Mouse (Mus musculus): ENCODE data around the gene Pigh. TPM values are rescaled to one million over a fixed set of nuclear protein-coding genes. Genes with fewer than 3 reads are reported as not detected.
A peak's percentile ranks its signal among the peaks of the same experiment; 100 is the strongest.

Pigh gene
- polyA plus RNA-seq, 1 experiment from 2014 or later: 35.0 TPM

GRCm38 (mm10) chr12:79041436-79041835, 48.0 kb downstream of the Pigh start:
- Histone ChIP-seq H3K9me3 (replicated peaks; ENCODE audit: control insufficient read depth, low read length) (no peaks in the 10 kb centered on the region), H3K36me3 (ENCODE audit: control insufficient read depth, insufficient read depth, low read length) (peaks cover 7% of the 10 kb centered on the region; the same call in 1 of the 2 replicates), H3K4me1 (ENCODE audit: control insufficient read depth, insufficient read depth, low read length) (peaks cover 5% of the 10 kb centered on the region; the same call in 1 of the 2 replicates), H3K9ac (ENCODE audit: low read length) (no peak overlapping the region), H3K27me3 (ENCODE audit: control insufficient read depth, insufficient read depth, low read length) (no peaks in the 10 kb centered on the region), H3K27ac (ENCODE audit: low read length) (peak overlapping the region; percentile 43), H3K4me2 (ENCODE audit: low read depth, low read length) (no peak overlapping the region), H3K4me3 (replicated peaks; ENCODE audit: low read length) (no peak overlapping the region)
- peak; percentile 82 for ATAC-seq (ENCODE audit: insufficient read depth, low FRiP score)

- Histone ChIP-seq H3K4me3 (replicated peaks; ENCODE audit: low read length) (no peak overlapping the region), H3K27ac (ENCODE audit: low read length) (0 out of 2 replicates have a peak overlapping the region, but pooled peaks have one; percentile 7), H3K9me3 (replicated peaks; ENCODE audit: control insufficient read depth, low read length) (no peaks in the 10 kb centered on the region), H3K27me3 (ENCODE audit: control insufficient read depth, insufficient read depth, low read length) (no peaks in the 10 kb centered on the region), H3K9ac (ENCODE audit: low read length) (no peak overlapping the region), H3K36me3 (ENCODE audit: control insufficient read depth, insufficient read depth, low read length) (peaks cover 7% of the 10 kb centered on the region; the same call in 1 of the 2 replicates), H3K4me1 (ENCODE audit: control insufficient read depth, insufficient read depth, low read length) (peaks cover 5% of the 10 kb centered on the region; the same call in 1 of the 2 replicates), H3K4me2 (ENCODE audit: low read depth, low read length) (no peak overlapping the region)
- WGBS: 71% methylated on average over 11 of the region's 11 CpGs
- no peak for ATAC-seq (ENCODE audit: insufficient read depth, low FRiP score)
These were observed 49.1 kb downstream of the Pigh start for GRCm38 (mm10) chr12:79040201-79040827.

- Histone ChIP-seq H3K27me3 (ENCODE audit: control insufficient read depth, insufficient read depth, low read length) (no peaks in the 10 kb centered on the region), H3K4me2 (ENCODE audit: low read depth, low read length) (no peak overlapping the region), H3K27ac (ENCODE audit: low read length) (peak overlapping the region; percentile 34), H3K36me3 (ENCODE audit: control insufficient read depth, insufficient read depth, low read length) (0 out of 2 replicates have a peak, but pooled peaks cover 1% of the 10 kb centered on the region), H3K4me1 (ENCODE audit: control insufficient read depth, insufficient read depth, low read length) (peaks cover 5% of the 10 kb centered on the region; the same call in 1 of the 2 replicates), H3K9me3 (replicated peaks; ENCODE audit: control insufficient read depth, low read length) (no peaks in the 10 kb centered on the region), H3K9ac (ENCODE audit: low read length) (no peak overlapping the region), H3K4me3 (replicated peaks; ENCODE audit: low read length) (no peak overlapping the region)
- ATAC-seq (ENCODE audit: insufficient read depth, low FRiP score): peak; percentile 19; the same call in 1 of the 2 replicates
- WGBS: 40% methylated on average over 8 of the region's 8 CpGs
These were observed 49.7 kb downstream of the Pigh start for GRCm38 (mm10) chr12:79039708-79040107.

GRCm38 (mm10) chr12:79035349-79035748, 54.1 kb downstream of the Pigh start:
- ATAC-seq (ENCODE audit: insufficient read depth, low FRiP score): no peak
- WGBS: 28% methylated on average over 3 of the region's 3 CpGs

GRCm38 (mm10) chr12:79034331-79034730, 55.1 kb downstream of the Pigh start:
- Histone ChIP-seq H3K4me1 (ENCODE audit: control insufficient read depth, insufficient read depth, low read length) (no peaks in the 10 kb centered on the region), H3K4me2 (ENCODE audit: low read depth, low read length) (no peak overlapping the region), H3K27me3 (ENCODE audit: control insufficient read depth, insufficient read depth, low read length) (no peaks in the 10 kb centered on the region), H3K9me3 (replicated peaks; ENCODE audit: control insufficient read depth, low read length) (no peaks in the 10 kb centered on the region), H3K4me3 (replicated peaks; ENCODE audit: low read length) (no peak overlapping the region), H3K27ac (ENCODE audit: low read length) (no peak overlapping the region), H3K36me3 (ENCODE audit: control insufficient read depth, insufficient read depth, low read length) (no peaks in the 10 kb centered on the region), H3K9ac (ENCODE audit: low read length) (no peak overlapping the region)
- ATAC-seq (ENCODE audit: insufficient read depth, low FRiP score): no peak
- 100% methylated on average over 2 of the region's 2 CpGs for WGBS

More at GRCm38 (mm10) chr12:79035349-79035748, 54.1 kb downstream of the Pigh start:
- no peak overlapping the region for H3K4me2 ChIP-seq (ENCODE audit: low read depth, low read length)
- H3K4me1 ChIP-seq (ENCODE audit: control insufficient read depth, insufficient read depth, low read length): peaks cover 5% of the 10 kb centered on the region; the same call in 1 of the 2 replicates
- H3K36me3 ChIP-seq (ENCODE audit: control insufficient read depth, insufficient read depth, low read length): no peaks in the 10 kb centered on the region
- H3K9me3 ChIP-seq (replicated peaks; ENCODE audit: control insufficient read depth, low read length): no peaks in the 10 kb centered on the region
- H3K27ac ChIP-seq (ENCODE audit: low read length): no peak overlapping the region
- no peaks in the 10 kb centered on the region for H3K27me3 ChIP-seq (ENCODE audit: control insufficient read depth, insufficient read depth, low read length)
- no peak overlapping the region for H3K9ac ChIP-seq (ENCODE audit: low read length)
- no peak overlapping the region for H3K4me3 ChIP-seq (replicated peaks; ENCODE audit: low read length)

Other genes starting within 250 kb of the Pigh start
- gene Atp6v1d, start 228.0 kb downstream of the Pigh start, polyA plus RNA-seq (2015; fragmentation: Nextera tagmentation; extraction: Ambion mirVana): 70.4 and 72.0 TPM in 2 replicates
- 199 and 200 TPM in 2 replicates for gene Eif2s1, start 227.8 kb downstream of the Pigh start, polyA plus RNA-seq (2015; fragmentation: Nextera tagmentation; extraction: Ambion mirVana)
- 33.0 and 37.6 TPM in 2 replicates for gene Plek2, start 182.7 kb downstream of the Pigh start, polyA plus RNA-seq (2015; fragmentation: Nextera tagmentation; extraction: Ambion mirVana)
- gene Tmem229b, start 82.0 kb downstream of the Pigh start, polyA plus RNA-seq (2015; fragmentation: Nextera tagmentation; extraction: Ambion mirVana): 7.1 and 7.6 TPM in 2 replicates
- gene Plekhh1, start 60.5 kb downstream of the Pigh start, polyA plus RNA-seq (2015; fragmentation: Nextera tagmentation; extraction: Ambion mirVana): 5.8 and 5.9 TPM in 2 replicates
- 1.7 and 2.0 TPM in 2 replicates for gene Arg2, start 41.1 kb upstream of the Pigh start, polyA plus RNA-seq (2015; fragmentation: Nextera tagmentation; extraction: Ambion mirVana)
- gene Vti1b, start 83.0 kb upstream of the Pigh start, polyA plus RNA-seq (2015; fragmentation: Nextera tagmentation; extraction: Ambion mirVana): 105 and 111 TPM in 2 replicates
- 30.1 and 33.4 TPM in 2 replicates for gene Rdh11, start 102.6 kb upstream of the Pigh start, polyA plus RNA-seq (2015; fragmentation: Nextera tagmentation; extraction: Ambion mirVana)
- gene Rdh12, start 119.3 kb upstream of the Pigh start, polyA plus RNA-seq (2015; fragmentation: Nextera tagmentation; extraction: Ambion mirVana): 40.0 and 58.4 TPM in 2 replicates
- 13.0 and 13.9 TPM in 2 replicates for gene Zfyve26, start 206.7 kb upstream of the Pigh start, polyA plus RNA-seq (2015; fragmentation: Nextera tagmentation; extraction: Ambion mirVana)
- gene Rad51b, start 207.6 kb upstream of the Pigh start, polyA plus RNA-seq (2015; fragmentation: Nextera tagmentation; extraction: Ambion mirVana): 7.8 and 8.1 TPM in 2 replicates